Comparison of ENCODE assay signal across 15 mouse cellular contexts in genomic region chr4:134514309-134514930, GRCm38 (mm10). TPM values are rescaled to one million over a fixed set of nuclear protein-coding genes. Genes with fewer than 3 reads are reported as not detected.
A peak's percentile ranks its signal among the peaks of the same experiment; 100 is the strongest.
DNase-seq lines count a peak whose midpoint lies in the region; ATAC-seq and TF ChIP-seq lines count a peak whose summit lies in the region.
"Had no signal": no experiment of that assay in that cellular context is flagged by ENCODE, and none has a peak within 500 bp of the region (broad histone marks: within the 10 kb centered on the region; RNA-seq: fewer than 3 reads in every experiment).

No protein-coding gene starts in this region.

- WGBS in heart, embryonic 11.5 days (ENCODE audit: insufficient replicate concordance) = 78% methylated on average over 11 of the region's 11 CpGs
- WGBS in heart, embryonic 10.5 days = 75% methylated on average over 11 of the region's 11 CpGs
- WGBS in liver, embryonic 14.5 days (ENCODE audit: insufficient replicate concordance) = 56% methylated on average over 11 of the region's 11 CpGs
- 74% methylated on average over 11 of the region's 11 CpGs for WGBS in stomach, embryonic 16.5 days

- no peak for TF ChIP-seq POLR2A in testis, adult 2 months (IDR thresholded peaks at IDR 0.05; ENCODE audit: control insufficient read depth, low read depth, low read length)

- peak overlapping the region; percentile 54; the same call in 1 of the 2 replicates for H3K27ac ChIP-seq in heart, embryonic 11.5 days (ENCODE audit: low read depth, low read length)
- no peak overlapping the region for H3K27ac ChIP-seq in heart, embryonic 10.5 days
- peak overlapping the region; percentile 64 for H3K27ac ChIP-seq in testis, adult 2 months (ENCODE audit: control insufficient read depth, insufficient read depth, low read depth, low read length)
- H3K27ac ChIP-seq in liver, embryonic 14.5 days = peak overlapping the region; percentile 55
- H3K27ac ChIP-seq in stomach, embryonic 16.5 days (ENCODE audit: low read length) = peak overlapping the region; percentile 57; the same call in 1 of the 2 replicates
- H3K27ac ChIP-seq: kidney, embryonic 15.5 days; limb, embryonic 10.5 days; midbrain, embryonic 10.5 days; neural tube, embryonic 13.5 days had no signal

- peak overlapping the region; percentile 40 for H3K4me2 ChIP-seq in heart, embryonic 11.5 days
- H3K4me2 ChIP-seq in liver, embryonic 14.5 days (ENCODE audit: low read depth) = peak overlapping the region; percentile 79
- H3K4me2 ChIP-seq in stomach, embryonic 16.5 days (ENCODE audit: low read depth, low read length) = no peak overlapping the region
- H3K4me2 ChIP-seq: neural tube, embryonic 13.5 days had no signal

- H3K9me3 ChIP-seq in heart, embryonic 11.5 days (replicated peaks; ENCODE audit: control insufficient read depth, low read length) = no peaks in the 10 kb centered on the region
- H3K9me3 ChIP-seq in heart, embryonic 10.5 days = no peaks in the 10 kb centered on the region
- no peaks in the 10 kb centered on the region for H3K9me3 ChIP-seq in liver, embryonic 14.5 days (ENCODE audit: control insufficient read depth, low read length)
- no peaks in the 10 kb centered on the region for H3K9me3 ChIP-seq in stomach, embryonic 16.5 days (replicated peaks; ENCODE audit: control insufficient read depth, low read length)
- H3K9me3 ChIP-seq: kidney, embryonic 15.5 days; limb, embryonic 10.5 days; midbrain, embryonic 10.5 days; neural tube, embryonic 13.5 days had no signal

- no peak overlapping the region; the same call in 1 of the 2 replicates for H3K9ac ChIP-seq in heart, embryonic 11.5 days (ENCODE audit: low read depth, low read length)
- H3K9ac ChIP-seq in liver, embryonic 14.5 days (replicated peaks) = peak overlapping the region; percentile 56
- no peak overlapping the region for H3K9ac ChIP-seq in stomach, embryonic 16.5 days (ENCODE audit: low read length)
- H3K9ac ChIP-seq: kidney, embryonic 15.5 days; neural tube, embryonic 13.5 days had no signal

- H3K36me3 ChIP-seq in heart, embryonic 11.5 days (ENCODE audit: control insufficient read depth, insufficient read depth, low read length) = no peaks in the 10 kb centered on the region
- H3K36me3 ChIP-seq in heart, embryonic 10.5 days = no peaks in the 10 kb centered on the region
- H3K36me3 ChIP-seq in testis, adult 2 months (ENCODE audit: control insufficient read depth, insufficient read depth, low read length) = no peaks in the 10 kb centered on the region
- H3K36me3 ChIP-seq in liver, embryonic 14.5 days (replicated peaks; ENCODE audit: control insufficient read depth, insufficient read depth, low read depth) = peaks cover 7% of the 10 kb centered on the region
- H3K36me3 ChIP-seq in stomach, embryonic 16.5 days (ENCODE audit: control insufficient read depth, insufficient read depth, low read length) = no peaks in the 10 kb centered on the region
- H3K36me3 ChIP-seq: kidney, embryonic 15.5 days; neural tube, embryonic 13.5 days had no signal

- peaks cover 41% of the 10 kb centered on the region for H3K4me1 ChIP-seq in heart, embryonic 11.5 days (ENCODE audit: control insufficient read depth, insufficient read depth, low read length)
- H3K4me1 ChIP-seq in heart, embryonic 10.5 days = peaks cover 60% of the 10 kb centered on the region
- H3K4me1 ChIP-seq in testis, adult 2 months (ENCODE audit: control insufficient read depth, insufficient read depth, low read length) = peaks cover 13% of the 10 kb centered on the region
- H3K4me1 ChIP-seq in liver, embryonic 14.5 days (replicated peaks; ENCODE audit: control insufficient read depth in 2 of 2, insufficient read depth in 2 of 2, low read length in 1 of 2) = peaks cover 37 to 50% of the 10 kb centered on the region in 2 experiments
- H3K4me1 ChIP-seq in stomach, embryonic 16.5 days (ENCODE audit: control insufficient read depth, insufficient read depth, low read length) = peaks cover 18% of the 10 kb centered on the region

- no peak for ATAC-seq in heart, embryonic 11.5 days (replicated peaks; ENCODE audit: insufficient number of reproducible peaks, low FRiP score, low TSS enrichment)
- no peak for ATAC-seq in liver, embryonic 14.5 days (ENCODE audit: insufficient read depth)
- ATAC-seq in stomach, embryonic 16.5 days (ENCODE audit: insufficient read depth, low FRiP score) = no peak
- ATAC-seq: forebrain, embryonic 16.5 days had no signal

- no peak for TF ChIP-seq EP300 in liver, embryonic 14.5 days (IDR thresholded peaks at IDR 0.05; ENCODE audit: low read depth)

- no peak for DNase-seq in heart, embryonic 10.5 days (ENCODE audit: low spot score)
- DNase-seq in testis, postnatal 14 days (ENCODE audit: low spot score) = no peak
- peak in 2 of 3 experiments; percentile 66 to 70 for DNase-seq in liver, embryonic 14.5 days (ENCODE audit: low read depth in 3 of 3, low spot score in 3 of 3)
- no peak for DNase-seq in layer of hippocampus, adult 18-20 months (ENCODE audit: low spot score in 2 of 2)
- no peak for DNase-seq in B cell, adult 2 months
- DNase-seq: cerebellum, postnatal 10 days; layer of hippocampus, postnatal 36 days had no signal

- H3K27me3 ChIP-seq in heart, embryonic 11.5 days (ENCODE audit: control insufficient read depth, insufficient read depth, low read length) = no peaks in the 10 kb centered on the region
- H3K27me3 ChIP-seq in heart, embryonic 10.5 days (ENCODE audit: insufficient read depth, poor library complexity, severe bottlenecking) = no peaks in the 10 kb centered on the region
- H3K27me3 ChIP-seq in testis, adult 2 months (ENCODE audit: control insufficient read depth, insufficient read depth, low read length) = no peaks in the 10 kb centered on the region
- no peaks in the 10 kb centered on the region for H3K27me3 ChIP-seq in liver, embryonic 14.5 days (ENCODE audit: control insufficient read depth, insufficient read depth, low read length)
- no peaks in the 10 kb centered on the region for H3K27me3 ChIP-seq in stomach, embryonic 16.5 days (ENCODE audit: control insufficient read depth, insufficient read depth, low read length)
- H3K27me3 ChIP-seq: kidney, embryonic 15.5 days; neural tube, embryonic 13.5 days had no signal

- no peak for TF ChIP-seq CTCF in testis, adult 2 months (IDR thresholded peaks at IDR 0.05; ENCODE audit: control insufficient read depth, insufficient read depth, insufficient replicate concordance, low read depth, low read length)
- no peak for TF ChIP-seq CTCF in liver, embryonic 14.5 days (IDR thresholded peaks at IDR 0.05; ENCODE audit: low read depth)

- no peak overlapping the region for H3K4me3 ChIP-seq in heart, embryonic 11.5 days (ENCODE audit: low read depth, low read length)
- H3K4me3 ChIP-seq in heart, embryonic 10.5 days = no peak overlapping the region
- no peak overlapping the region for H3K4me3 ChIP-seq in testis, adult 2 months (ENCODE audit: control insufficient read depth, low read depth, low read length)
- peak overlapping the region; percentile 28 to 70; a peak in 3 of 4 replicates for H3K4me3 ChIP-seq in liver, embryonic 14.5 days (ENCODE audit: insufficient read depth in 1 of 2, low read depth in 2 of 2, low read length in 2 of 2)
- H3K4me3 ChIP-seq in stomach, embryonic 16.5 days (replicated peaks; ENCODE audit: low read length) = no peak overlapping the region
- H3K4me3 ChIP-seq: kidney, embryonic 15.5 days; limb, embryonic 10.5 days; midbrain, embryonic 10.5 days; neural tube, embryonic 13.5 days had no signal

RNA-seq across cellular contexts. Expression of gene Aunip, which starts 3.6 kb away (rescaled TPM):
- polyA plus RNA-seq in heart, embryonic 11.5 days (2014; fragmentation: Nextera tagmentation; extraction: Ambion mirVana) = 5.6 and 6.6 TPM in 2 replicates
- 16.1 and 17.2 TPM in 2 replicates for polyA plus RNA-seq in heart, embryonic 10.5 days (2016; fragmentation: Nextera tagmentation; extraction: Ambion mirVana)
- polyA plus RNA-seq in testis, adult 2 months (2012; rRNA removed) = 3.7 and 3.8 TPM in 2 replicates
- 13.5 and 21.0 TPM in 2 replicates for polyA plus RNA-seq in liver, embryonic 14.5 days (2012; rRNA removed)
- polyA plus RNA-seq in liver, embryonic 14.5 days (2014; fragmentation: Nextera tagmentation; extraction: Ambion mirVana) = 7.6 and 10.2 TPM in 2 replicates
- 10.0 and 11.8 TPM in 2 replicates for polyA plus RNA-seq in stomach, embryonic 16.5 days (2015; fragmentation: Nextera tagmentation; extraction: Ambion mirVana)
- total RNA-seq in layer of hippocampus, adult 18-20 months (2021) = under 1 TPM; 0.36 to 0.57 TPM

RNA-seq across cellular contexts. Expression of gene Paqr7, which starts 17.9 kb away (rescaled TPM):
- 4.2 and 4.8 TPM in 2 replicates for polyA plus RNA-seq in heart, embryonic 11.5 days (2014; fragmentation: Nextera tagmentation; extraction: Ambion mirVana)
- 7.8 and 14.5 TPM in 2 replicates for polyA plus RNA-seq in heart, embryonic 10.5 days (2016; fragmentation: Nextera tagmentation; extraction: Ambion mirVana)
- polyA plus RNA-seq in testis, adult 2 months (2012; rRNA removed) = 65.0 and 67.1 TPM in 2 replicates
- 4.1 and 5.7 TPM in 2 replicates for polyA plus RNA-seq in liver, embryonic 14.5 days (2012; rRNA removed)
- polyA plus RNA-seq in liver, embryonic 14.5 days (2014; fragmentation: Nextera tagmentation; extraction: Ambion mirVana) = 1.9 and 2.3 TPM in 2 replicates
- 11.7 and 12.0 TPM in 2 replicates for polyA plus RNA-seq in stomach, embryonic 16.5 days (2015; fragmentation: Nextera tagmentation; extraction: Ambion mirVana)
- total RNA-seq in layer of hippocampus, adult 18-20 months (2021) = 10 to 100 TPM; 60.9 to 67.1 TPM

RNA-seq across cellular contexts. Expression of gene Mtfr1l, which starts 20.8 kb away (rescaled TPM):
- polyA plus RNA-seq in heart, embryonic 11.5 days (2014; fragmentation: Nextera tagmentation; extraction: Ambion mirVana) = 167 and 177 TPM in 2 replicates
- 155 and 166 TPM in 2 replicates for polyA plus RNA-seq in heart, embryonic 10.5 days (2016; fragmentation: Nextera tagmentation; extraction: Ambion mirVana)
- polyA plus RNA-seq in testis, adult 2 months (2012; rRNA removed) = 286 and 306 TPM in 2 replicates
- polyA plus RNA-seq in liver, embryonic 14.5 days (2012; rRNA removed) = 27.0 and 28.4 TPM in 2 replicates
- 41.6 and 48.5 TPM in 2 replicates for polyA plus RNA-seq in liver, embryonic 14.5 days (2014; fragmentation: Nextera tagmentation; extraction: Ambion mirVana)
- polyA plus RNA-seq in stomach, embryonic 16.5 days (2015; fragmentation: Nextera tagmentation; extraction: Ambion mirVana) = 89.1 and 95.1 TPM in 2 replicates
- total RNA-seq in layer of hippocampus, adult 18-20 months (2021) = 10 to 100 TPM; 69.0 to 70.7 TPM

RNA-seq across cellular contexts. Expression of gene Selenon, which starts 37.5 kb away (rescaled TPM):
- 22.4 and 25.3 TPM in 2 replicates for polyA plus RNA-seq in heart, embryonic 11.5 days (2014; fragmentation: Nextera tagmentation; extraction: Ambion mirVana)
- 8.0 and 9.0 TPM in 2 replicates for polyA plus RNA-seq in heart, embryonic 10.5 days (2016; fragmentation: Nextera tagmentation; extraction: Ambion mirVana)
- polyA plus RNA-seq in testis, adult 2 months (2012; rRNA removed) = 1.4 and 1.6 TPM in 2 replicates
- 3.6 and 4.6 TPM in 2 replicates for polyA plus RNA-seq in liver, embryonic 14.5 days (2012; rRNA removed)
- polyA plus RNA-seq in liver, embryonic 14.5 days (2014; fragmentation: Nextera tagmentation; extraction: Ambion mirVana) = 1.9 and 3.4 TPM in 2 replicates
- 7.9 and 8.0 TPM in 2 replicates for polyA plus RNA-seq in stomach, embryonic 16.5 days (2015; fragmentation: Nextera tagmentation; extraction: Ambion mirVana)
- total RNA-seq in layer of hippocampus, adult 18-20 months (2021) = 10 to 100 TPM; 18.1 to 20.0 TPM

RNA-seq across cellular contexts. Expression of gene Stmn1, which starts 46.3 kb away (rescaled TPM):
- polyA plus RNA-seq in heart, embryonic 11.5 days (2014; fragmentation: Nextera tagmentation; extraction: Ambion mirVana) = 962 and 991 TPM in 2 replicates
- 838 and 1,170 TPM in 2 replicates for polyA plus RNA-seq in heart, embryonic 10.5 days (2016; fragmentation: Nextera tagmentation; extraction: Ambion mirVana)
- polyA plus RNA-seq in testis, adult 2 months (2012; rRNA removed) = 109 and 126 TPM in 2 replicates
- polyA plus RNA-seq in liver, embryonic 14.5 days (2012; rRNA removed) = 46.2 and 104 TPM in 2 replicates
- polyA plus RNA-seq in liver, embryonic 14.5 days (2014; fragmentation: Nextera tagmentation; extraction: Ambion mirVana) = 404 and 464 TPM in 2 replicates
- 1,080 and 1,153 TPM in 2 replicates for polyA plus RNA-seq in stomach, embryonic 16.5 days (2015; fragmentation: Nextera tagmentation; extraction: Ambion mirVana)
- 100 to 1,000 TPM; 373 to 429 TPM for total RNA-seq in layer of hippocampus, adult 18-20 months (2021)

Comparison
In these comparisons a context has a peak if more than half of its experiments do, and no peak if none do; other contexts are left out.
1. H3K4me3 ChIP-seq: peak in liver, embryonic 14.5 days (2 of 2); none in heart, embryonic 11.5 days (single experiment), heart, embryonic 10.5 days (single experiment), testis, adult 2 months (single experiment) and stomach, embryonic 16.5 days (single experiment).
2. DNase-seq: peak in liver, embryonic 14.5 days (2 of 3); none in heart, embryonic 10.5 days (single experiment), testis, postnatal 14 days (single experiment), layer of hippocampus, adult 18-20 months (0 of 2) and B cell, adult 2 months (0 of 2).